Mouse (Mus musculus) thymus, adult 2 months (tissue): ENCODE data around the gene Rxfp4. TPM values are rescaled to one million over a fixed set of nuclear protein-coding genes. Genes with fewer than 3 reads are reported as not detected.

Experiments used
- DNase-seq: peaks from one replicate; pipeline ENCODE4 v3.0.0; 2021
- H3K27ac ChIP-seq: fragments of 200-500 bp; 2 replicates; pipeline ENCODE4 v1.5.1; 2012; ENCODE audit warnings: low read length, control low read depth; ENCODE audit not compliant: control insufficient read depth, insufficient read depth
- H3K27me3 ChIP-seq: fragments of 200-500 bp; 2 replicates; pipeline ENCODE4 v1.6.1; 2012; ENCODE audit warnings: mild to moderate bottlenecking, low read length, moderate library complexity, mixed read lengths; ENCODE audit not compliant: control insufficient read depth, insufficient read depth
- H3K36me3 ChIP-seq: fragments of 200-500 bp; 2 replicates; pipeline ENCODE4 v1.6.1; 2012; ENCODE audit warnings: mild to moderate bottlenecking, low read length, moderate library complexity; ENCODE audit not compliant: control insufficient read depth, insufficient read depth
- H3K4me1 ChIP-seq: fragments of 200-500 bp; replicated peaks from 2 replicates; pipeline ENCODE4 v1.6.1; 2012; ENCODE audit warnings: low read length; ENCODE audit not compliant: control insufficient read depth, insufficient read depth
- H3K4me3 ChIP-seq: fragments of 200-500 bp; 2 replicates; pipeline ENCODE4 v1.5.1; 2012; ENCODE audit warnings: mild to moderate bottlenecking, low read length, control low read depth, moderate library complexity; ENCODE audit not compliant: control insufficient read depth, insufficient read depth
- CTCF ChIP-seq: fragments of 200-500 bp; IDR thresholded peaks from 2 replicates; pipeline ENCODE4 v1.5.1; 2012; ENCODE audit warnings: mild to moderate bottlenecking, control low read depth, low read length, moderate library complexity, borderline replicate concordance; ENCODE audit not compliant: control insufficient read depth, poor library complexity, insufficient read depth; ENCODE audit errors: extremely low read depth
- POLR2A ChIP-seq: fragments of 200-500 bp; IDR thresholded peaks from 2 replicates; pipeline ENCODE4 v1.6.1; 2012; ENCODE audit warnings: mild to moderate bottlenecking, low read length, control low read depth, moderate library complexity; ENCODE audit not compliant: control insufficient read depth, poor library complexity, insufficient read depth; ENCODE audit errors: extremely low read depth
- WGBS: fragments of 180-500 bp; shearing (Covaris S2); methylation state at CpG from one replicate; pipeline ENCODE4 v1.1.7; 2018; 5-methylcytosine and 5-hydroxymethylcytosine counted together
- polyA plus RNA-seq: library from polyadenylated mRNA; depleted of rRNA; stranded (reverse); fragments of >200 nt; gene quantifications from 2 replicates; pipeline ENCODE4 v1.2.3, GENCODE M21; 2012

Gene Rxfp4
- polyA plus RNA-seq, 1 experiment = not detected

DNA sequence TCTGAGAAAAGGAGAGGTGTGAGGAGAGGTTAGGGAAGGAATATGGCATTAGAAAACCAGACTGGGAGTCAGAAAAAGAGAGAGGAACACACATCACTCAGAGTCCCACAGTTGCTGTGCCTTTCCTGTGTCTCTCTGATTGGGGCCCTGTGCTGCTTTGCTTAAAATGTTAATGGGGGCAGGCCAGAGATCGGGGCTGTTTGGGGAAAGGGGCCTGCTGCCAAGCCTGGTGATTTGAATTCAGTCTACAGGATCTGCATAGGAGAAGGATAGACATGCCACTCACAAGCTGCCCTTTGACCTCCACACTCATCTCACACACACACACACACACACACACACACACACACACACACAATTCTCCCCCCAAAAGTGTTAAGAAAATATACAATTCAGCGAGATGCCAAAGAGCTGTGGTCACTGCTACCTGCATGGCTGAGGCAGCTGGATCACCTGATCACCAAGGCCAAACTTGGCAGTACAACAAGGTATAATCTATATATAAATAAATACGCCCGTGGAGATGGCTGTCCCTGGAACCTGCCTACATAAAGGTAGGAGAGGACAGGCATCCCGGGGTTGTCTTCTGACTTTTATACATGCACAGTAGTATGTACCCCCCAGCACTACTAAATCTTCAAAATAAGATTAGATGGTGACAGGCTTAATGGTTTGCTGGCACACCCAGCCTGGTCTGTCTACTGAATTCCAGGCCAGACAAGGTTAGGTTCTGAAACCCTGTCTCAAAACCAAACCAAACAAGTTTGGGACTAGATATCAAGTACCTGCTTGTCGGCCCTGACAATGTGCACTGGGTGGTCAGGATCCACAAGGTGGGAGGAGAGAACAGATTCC lies 801 bp upstream of the Rxfp4 start:
- 91% methylated on average over 6 of the region's 6 CpGs for WGBS
- Histone ChIP-seq H3K36me3 (no peaks in the 10 kb centered on the region), H3K27me3 (no peaks in the 10 kb centered on the region), H3K27ac (no peak overlapping the region), H3K4me3 (no peak overlapping the region), H3K4me1 (no peaks in the 10 kb centered on the region)
- no peak for TF ChIP-seq POLR2A
- TF ChIP-seq CTCF = no peak
- no peak for DNase-seq

DNA sequence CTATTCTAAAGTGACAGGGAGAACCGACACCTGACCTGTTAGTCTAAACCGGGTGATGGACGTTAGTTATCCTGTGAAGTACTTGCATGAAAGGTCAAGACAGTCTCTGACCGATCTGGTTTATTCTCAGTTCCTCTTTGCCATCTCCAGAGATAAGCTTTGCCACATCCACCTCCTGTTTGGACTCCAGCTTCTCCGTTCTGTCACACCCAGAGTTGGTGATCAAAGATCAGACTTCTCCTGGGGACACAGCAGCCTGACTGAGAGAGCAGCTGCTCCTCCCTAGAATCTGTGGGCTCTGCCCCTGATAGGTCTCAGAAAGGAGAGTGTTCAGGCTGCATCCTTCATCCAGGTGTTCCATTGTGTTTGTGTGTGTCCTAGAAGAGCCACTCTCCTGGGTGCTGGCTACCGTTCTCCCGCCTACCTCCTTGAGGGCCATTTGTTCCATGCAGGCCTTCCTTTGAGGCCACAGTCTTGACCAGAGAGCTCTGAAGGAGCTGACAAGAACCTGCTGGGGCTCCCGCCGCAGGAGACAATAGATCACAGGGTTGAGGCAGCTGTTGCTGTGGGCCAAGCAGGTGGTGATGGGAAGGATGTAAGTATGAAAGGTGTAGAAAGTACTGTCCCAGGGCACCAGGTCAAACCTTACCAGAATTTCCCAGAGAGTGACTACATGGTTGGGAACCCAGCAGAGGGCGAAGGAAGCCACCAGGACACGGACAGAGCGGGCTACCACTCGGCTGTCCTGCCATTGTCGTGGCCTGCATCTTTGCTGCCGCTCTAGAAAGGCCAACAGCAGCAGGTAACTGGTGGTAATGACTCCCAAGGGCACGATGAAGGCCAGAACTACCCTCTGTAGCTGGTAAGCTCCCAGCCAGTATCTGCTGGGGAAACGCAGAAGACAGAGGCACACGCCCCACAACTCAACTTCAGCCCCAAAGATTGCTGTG lies 998 bp downstream of the Rxfp4 start:
- Histone ChIP-seq H3K36me3 (peaks cover 9% of the 10 kb centered on the region), H3K27ac (no peak overlapping the region), H3K4me1 (no peaks in the 10 kb centered on the region), H3K27me3 (no peaks in the 10 kb centered on the region), H3K4me3 (no peak overlapping the region)
- TF ChIP-seq CTCF (no peak), POLR2A (no peak)
- DNase-seq = no peak
- 58% methylated on average over 18 of the region's 18 CpGs for WGBS

- Histone ChIP-seq H3K36me3 (peaks cover 19% of the 10 kb centered on the region), H3K27me3 (no peaks in the 10 kb centered on the region), H3K4me1 (no peaks in the 10 kb centered on the region), H3K4me3 (no peak overlapping the region), H3K27ac (no peak overlapping the region)
- no peak for DNase-seq
- TF ChIP-seq POLR2A (no peak), CTCF (no peak)
- whole genome bisulfite sequencing = 69% methylated on average over 13 of the region's 13 CpGs
These were observed 2.0 kb downstream of the Rxfp4 start for GRCm38 (mm10) chr3:88650713-88651504.

DNA sequence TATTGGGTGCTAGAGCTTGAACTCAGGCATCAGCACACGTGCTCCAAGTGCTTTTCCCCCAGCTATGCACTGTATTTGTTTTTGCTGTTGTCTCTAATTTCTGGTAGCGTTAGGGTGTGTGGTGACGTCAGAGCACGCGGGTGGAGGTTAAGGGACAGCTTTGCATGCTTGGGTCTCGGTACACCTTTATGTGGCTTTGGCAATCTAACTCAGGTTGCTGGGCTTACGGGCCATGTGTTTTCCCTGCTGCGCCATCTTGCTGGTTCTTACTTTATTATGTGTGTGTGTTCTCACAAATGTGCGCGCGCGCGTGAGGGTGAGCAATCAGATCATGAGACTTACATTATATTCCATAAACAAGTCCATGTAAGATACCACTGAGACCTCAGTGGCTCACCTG lies 3.0 kb downstream of the Rxfp4 start:
- DNase-seq = no peak
- peaks cover 29% of the 10 kb centered on the region for H3K36me3 ChIP-seq
- no peak overlapping the region for H3K27ac ChIP-seq
- H3K27me3 ChIP-seq = no peaks in the 10 kb centered on the region
- H3K4me3 ChIP-seq = no peak overlapping the region
- H3K4me1 ChIP-seq = no peaks in the 10 kb centered on the region
- no peak for TF ChIP-seq CTCF
- WGBS = 95% methylated on average over 13 of the region's 13 CpGs

- H3K27ac ChIP-seq = no peak overlapping the region
- H3K27me3 ChIP-seq = no peaks in the 10 kb centered on the region
- TF ChIP-seq CTCF = no peak
- no peak for TF ChIP-seq POLR2A
- no peak overlapping the region for H3K4me3 ChIP-seq
- peaks cover 36% of the 10 kb centered on the region for H3K36me3 ChIP-seq
- WGBS = 84% methylated on average over 10 of the region's 10 CpGs
- no peaks in the 10 kb centered on the region for H3K4me1 ChIP-seq
- DNase-seq = no peak
These were observed 3.8 kb downstream of the Rxfp4 start for GRCm38 (mm10) chr3:88649186-88649585.
